Mouse (Mus musculus) forebrain, embryonic 11.5 days (tissue): Measurements from ENCODE around the gene Nudt7. TPM values are rescaled to one million over a fixed set of nuclear protein-coding genes. Genes with fewer than 3 reads are reported as not detected.

Experiments
- ATAC-seq: fragments of 200-750 bp; cut with Nextera tagmentation; replicated peaks from 2 replicates; pipeline ENCODE4 v1.8.0; 2017; ENCODE audit warnings: moderate TSS enrichment; ENCODE audit not compliant: low FRiP score
- DNase-seq: peaks from one replicate; pipeline ENCODE4 v3.0.0-alpha.2; 2017; ENCODE audit warnings: low spot score
- H3K27ac ChIP-seq: fragments of 300-500 bp; sonication (generic); 2 replicates; pipeline ENCODE4 v1.5.1; 2014; ENCODE audit warnings: low read depth, low read length
- H3K27me3 ChIP-seq: fragments of 300-500 bp; sonication (generic); 2 replicates; pipeline ENCODE4 v1.6.1; 2014; ENCODE audit warnings: mild to moderate bottlenecking, low read length, mixed read lengths; ENCODE audit not compliant: control insufficient read depth, insufficient read depth
- H3K36me3 ChIP-seq: fragments of 300-500 bp; sonication (generic); 2 replicates; pipeline ENCODE4 v1.6.1; 2014; ENCODE audit warnings: mild to moderate bottlenecking, low read length, moderate library complexity, mixed read lengths; ENCODE audit not compliant: control insufficient read depth, insufficient read depth
- H3K4me1 ChIP-seq: fragments of 300-500 bp; sonication (generic); replicated peaks from 2 replicates; pipeline ENCODE4 v1.6.1; 2014; ENCODE audit warnings: low read length, mixed read lengths; ENCODE audit not compliant: control insufficient read depth, insufficient read depth
- H3K4me2 ChIP-seq: fragments of 300-500 bp; sonication (generic); 2 replicates; pipeline ENCODE4 v1.6.1; 2014; ENCODE audit warnings: low read depth, mild to moderate bottlenecking, low read length, moderate library complexity, mixed read lengths; ENCODE audit not compliant: severe bottlenecking
- H3K4me3 ChIP-seq: fragments of 300-500 bp; sonication (generic); 2 replicates; pipeline ENCODE4 v1.5.1; 2014; ENCODE audit warnings: low read depth, low read length
- H3K9ac ChIP-seq: fragments of 300-500 bp; sonication (generic); 2 replicates; pipeline ENCODE4 v1.6.1; 2014; ENCODE audit warnings: low read length
- H3K9me3 ChIP-seq: fragments of 300-500 bp; sonication (generic); 2 replicates; pipeline ENCODE4 v1.6.1; 2016; ENCODE audit warnings: low read length, mixed read lengths; ENCODE audit not compliant: control insufficient read depth
- WGBS: fragments of 180-500 bp; shearing (Covaris S2); extraction: QIAGEN DNeasy Blood & Tissue Kit; methylation state at CpG from one replicate; pipeline ENCODE4 v1.1.7; 2014; 5-methylcytosine and 5-hydroxymethylcytosine counted together
- polyA plus RNA-seq: library from polyadenylated mRNA; unstranded; fragments of >200 nt; fragmentation: Nextera tagmentation; extraction: Ambion mirVana; gene quantifications from 2 replicates; pipeline ENCODE4 v1.2.1, GENCODE M21; 2014

Gene Nudt7
- polyA plus RNA-seq, 1 experiment from 2014 or later: 10.6 TPM

GRCm38 (mm10) chr8:114158586-114158985 lies 25.2 kb downstream of the Nudt7 start:
- ATAC-seq (no peak), DNase-seq (no peak)
- WGBS: 65% methylated on average over 2 of the region's 2 CpGs
- H3K9ac ChIP-seq: no peak overlapping the region
- no peak overlapping the region for H3K4me3 ChIP-seq
- no peaks in the 10 kb centered on the region for H3K36me3 ChIP-seq
- no peak overlapping the region for H3K27ac ChIP-seq
- H3K4me1 ChIP-seq: no peaks in the 10 kb centered on the region
- no peak overlapping the region for H3K4me2 ChIP-seq
- H3K9me3 ChIP-seq: no peaks in the 10 kb centered on the region
- no peaks in the 10 kb centered on the region for H3K27me3 ChIP-seq

GRCm38 (mm10) chr8:114159666-114160065 lies 26.3 kb downstream of the Nudt7 start:
- no peaks in the 10 kb centered on the region for H3K27me3 ChIP-seq
- no peaks in the 10 kb centered on the region for H3K4me1 ChIP-seq
- no peak overlapping the region for H3K27ac ChIP-seq
- no peak for DNase-seq
- no peak for ATAC-seq
- H3K4me2 ChIP-seq: no peak overlapping the region
- no peaks in the 10 kb centered on the region for H3K36me3 ChIP-seq
- WGBS: 83% methylated on average over 3 of the region's 3 CpGs
- H3K4me3 ChIP-seq: no peak overlapping the region
- no peaks in the 10 kb centered on the region for H3K9me3 ChIP-seq
- H3K9ac ChIP-seq: no peak overlapping the region

- WGBS: 86% methylated on average over 3 of the region's 3 CpGs
- Histone ChIP-seq H3K4me3 (no peak overlapping the region), H3K27me3 (no peaks in the 10 kb centered on the region), H3K9me3 (no peaks in the 10 kb centered on the region), H3K36me3 (no peaks in the 10 kb centered on the region), H3K4me1 (no peaks in the 10 kb centered on the region), H3K27ac (no peak overlapping the region), H3K4me2 (no peak overlapping the region), H3K9ac (no peak overlapping the region)
- no peak for ATAC-seq
- DNase-seq: no peak
Measured at GRCm38 (mm10) chr8:114163871-114164270, 30.5 kb downstream of the Nudt7 start.

GRCm38 (mm10) chr8:114164444-114165096 lies 31.2 kb downstream of the Nudt7 start:
- ATAC-seq (no peak), DNase-seq (no peak)
- WGBS: 84% methylated on average over 6 of the region's 6 CpGs
- Histone ChIP-seq H3K9me3 (no peaks in the 10 kb centered on the region), H3K4me2 (no peak overlapping the region), H3K4me1 (no peaks in the 10 kb centered on the region), H3K27me3 (no peaks in the 10 kb centered on the region), H3K4me3 (no peak overlapping the region), H3K27ac (no peak overlapping the region), H3K36me3 (no peaks in the 10 kb centered on the region), H3K9ac (no peak overlapping the region)

GRCm38 (mm10) chr8:114165741-114166140 lies 32.4 kb downstream of the Nudt7 start:
- no peak overlapping the region for H3K4me2 ChIP-seq
- H3K4me1 ChIP-seq: no peaks in the 10 kb centered on the region
- no peak overlapping the region for H3K4me3 ChIP-seq
- 43% methylated on average over 2 of the region's 2 CpGs for WGBS
- no peaks in the 10 kb centered on the region for H3K9me3 ChIP-seq
- DNase-seq: no peak
- H3K27me3 ChIP-seq: no peaks in the 10 kb centered on the region
- no peaks in the 10 kb centered on the region for H3K36me3 ChIP-seq
- H3K9ac ChIP-seq: no peak overlapping the region
- no peak for ATAC-seq
- no peak overlapping the region for H3K27ac ChIP-seq

GRCm38 (mm10) chr8:114176721-114177120 lies 43.4 kb downstream of the Nudt7 start:
- Histone ChIP-seq H3K9me3 (no peaks in the 10 kb centered on the region), H3K4me2 (no peak overlapping the region), H3K27me3 (no peaks in the 10 kb centered on the region), H3K27ac (no peak overlapping the region), H3K4me1 (no peaks in the 10 kb centered on the region), H3K9ac (no peak overlapping the region), H3K4me3 (no peak overlapping the region), H3K36me3 (no peaks in the 10 kb centered on the region)
- DNase-seq (no peak), ATAC-seq (no peak)
- WGBS: 63% methylated on average over 3 of the region's 3 CpGs

- H3K4me1 ChIP-seq: no peaks in the 10 kb centered on the region
- no peak overlapping the region for H3K27ac ChIP-seq
- H3K36me3 ChIP-seq: no peaks in the 10 kb centered on the region
- no peak overlapping the region for H3K9ac ChIP-seq
- no peaks in the 10 kb centered on the region for H3K9me3 ChIP-seq
- H3K4me2 ChIP-seq: no peak overlapping the region
- no peak overlapping the region for H3K4me3 ChIP-seq
- ATAC-seq: no peak
- no peak for DNase-seq
- H3K27me3 ChIP-seq: no peaks in the 10 kb centered on the region
- 89% methylated on average over 5 of the region's 5 CpGs for whole genome bisulfite sequencing
Measured at GRCm38 (mm10) chr8:114193334-114193733, 60.0 kb downstream of the Nudt7 start.

GRCm38 (mm10) chr8:114198990-114199389 lies 65.6 kb downstream of the Nudt7 start:
- ATAC-seq (no peak), DNase-seq (no peak)
- Histone ChIP-seq H3K4me2 (no peak overlapping the region), H3K27ac (no peak overlapping the region), H3K36me3 (no peaks in the 10 kb centered on the region), H3K27me3 (no peaks in the 10 kb centered on the region), H3K9me3 (no peaks in the 10 kb centered on the region), H3K4me3 (no peak overlapping the region), H3K4me1 (no peaks in the 10 kb centered on the region), H3K9ac (no peak overlapping the region)
- WGBS: 72% methylated on average over 2 of the region's 2 CpGs
